Mouse (Mus musculus): Measurements from ENCODE around the gene Dclk3. TPM values are rescaled to one million over a fixed set of nuclear protein-coding genes. Genes with fewer than 3 reads are reported as not detected.

The Dclk3 gene
- total and polyA plus RNA-seq, 2 experiments from 2014 or later, result 7.4 to 10.7 TPM

GRCm38 (mm10) chr9:111457936-111458310, 19.0 kb downstream of the Dclk3 start:
- Histone ChIP-seq H3K9me3 (ENCODE audit: low read length) (no peaks in the 10 kb centered on the region), H3K27ac (ENCODE audit: low read depth, low read length) (no peak overlapping the region), H3K4me3 (ENCODE audit: low read depth, low read length) (no peak overlapping the region), H3K4me2 (ENCODE audit: low read depth, low read length, poor library complexity, severe bottlenecking) (no peak overlapping the region), H3K4me1 (ENCODE audit: insufficient read depth, low read length) (peaks cover 13% of the 10 kb centered on the region; the same call in 1 of the 2 replicates), H3K9ac (replicated peaks; ENCODE audit: low read length, poor library complexity, severe bottlenecking) (no peak overlapping the region), H3K27me3 (ENCODE audit: insufficient read depth, low read length) (no peaks in the 10 kb centered on the region), H3K36me3 (ENCODE audit: insufficient read depth, low read length) (no peaks in the 10 kb centered on the region)
- TF ChIP-seq CTCF (IDR thresholded peaks at IDR 0.05), result no peak
- 23% methylated on average over 4 of the region's 4 CpGs for WGBS
- ATAC-seq (ENCODE audit: low FRiP score), result no peak
- no peak for DNase-seq (ENCODE audit: low spot score)

- Histone ChIP-seq H3K36me3 (ENCODE audit: insufficient read depth, low read length) (no peaks in the 10 kb centered on the region), H3K27ac (ENCODE audit: low read depth, low read length) (no peak overlapping the region), H3K27me3 (ENCODE audit: insufficient read depth, low read length) (no peaks in the 10 kb centered on the region), H3K4me3 (ENCODE audit: low read depth, low read length) (no peak overlapping the region), H3K4me2 (ENCODE audit: low read depth, low read length, poor library complexity, severe bottlenecking) (no peak overlapping the region), H3K9ac (replicated peaks; ENCODE audit: low read length, poor library complexity, severe bottlenecking) (no peak overlapping the region), H3K4me1 (ENCODE audit: insufficient read depth, low read length) (peaks cover 13% of the 10 kb centered on the region; the same call in 1 of the 2 replicates), H3K9me3 (ENCODE audit: low read length) (no peaks in the 10 kb centered on the region)
- WGBS, result 71% methylated on average over 8 of the region's 8 CpGs
- ATAC-seq (ENCODE audit: low FRiP score) (no peak), DNase-seq (ENCODE audit: low spot score) (no peak)
- TF ChIP-seq CTCF (IDR thresholded peaks at IDR 0.05), result no peak
Measured at GRCm38 (mm10) chr9:111459466-111459865, 20.6 kb downstream of the Dclk3 start.

DNA sequence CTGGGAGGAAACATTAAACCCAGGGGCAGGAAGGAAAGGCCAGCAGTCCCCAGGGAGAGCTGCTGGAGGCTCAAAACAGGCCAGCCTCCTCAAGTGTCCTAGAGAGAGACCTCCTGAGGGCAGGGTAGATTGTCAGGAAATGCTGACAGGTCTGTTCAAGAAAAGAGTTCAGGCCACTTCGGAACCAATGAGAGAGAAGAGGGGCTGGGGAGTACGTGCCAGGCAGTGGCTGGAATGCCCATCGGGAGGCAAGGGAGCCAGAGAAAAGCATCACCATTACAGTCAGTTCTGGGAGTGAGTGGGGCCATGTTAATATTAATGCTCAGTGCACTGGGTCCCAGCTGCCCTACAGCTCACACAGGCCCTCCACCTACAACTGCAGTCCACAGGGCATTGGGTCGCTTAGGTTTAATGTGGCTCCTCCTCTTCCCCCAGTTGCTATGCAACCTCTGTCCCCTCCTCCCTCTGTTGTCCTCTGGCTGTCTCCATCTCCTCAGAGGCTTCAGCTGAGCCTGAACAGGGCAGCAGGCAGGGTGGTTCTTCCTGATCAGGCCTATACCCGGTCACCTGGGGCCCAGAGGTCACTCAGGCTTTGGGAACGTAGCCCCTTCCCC, 21.4 kb downstream of the Dclk3 start:
- peak; percentile 49; the same call in 1 of the 2 replicates for ATAC-seq (ENCODE audit: low FRiP score)

GRCm38 (mm10) chr9:111461415-111462103, 22.7 kb downstream of the Dclk3 start:
- WGBS, result 67% methylated on average over 10 of the region's 10 CpGs
- Histone ChIP-seq H3K4me3 (ENCODE audit: low read depth, low read length) (no peak overlapping the region), H3K27ac (ENCODE audit: low read depth, low read length) (no peak overlapping the region), H3K9ac (replicated peaks; ENCODE audit: low read length, poor library complexity, severe bottlenecking) (no peak overlapping the region), H3K9me3 (ENCODE audit: low read length) (no peaks in the 10 kb centered on the region), H3K36me3 (ENCODE audit: insufficient read depth, low read length) (no peaks in the 10 kb centered on the region), H3K4me2 (ENCODE audit: low read depth, low read length, poor library complexity, severe bottlenecking) (no peak overlapping the region), H3K4me1 (ENCODE audit: insufficient read depth, low read length) (peaks cover 13% of the 10 kb centered on the region; the same call in 1 of the 2 replicates), H3K27me3 (ENCODE audit: insufficient read depth, low read length) (no peaks in the 10 kb centered on the region)
- no peak for TF ChIP-seq CTCF (IDR thresholded peaks at IDR 0.05)
- no peak for DNase-seq (ENCODE audit: low spot score)
- no peak for ATAC-seq (ENCODE audit: low FRiP score)

More for the DNA sequence above, 21.4 kb downstream of the Dclk3 start:
- H3K36me3 ChIP-seq (ENCODE audit: insufficient read depth, low read length), result no peaks in the 10 kb centered on the region
- H3K9ac ChIP-seq (replicated peaks; ENCODE audit: low read length, poor library complexity, severe bottlenecking), result no peak overlapping the region
- peak; percentile 40 for DNase-seq (ENCODE audit: low spot score)
- no peak overlapping the region for H3K27ac ChIP-seq (ENCODE audit: low read depth, low read length)
- H3K4me2 ChIP-seq (ENCODE audit: low read depth, low read length, poor library complexity, severe bottlenecking), result no peak overlapping the region
- H3K9me3 ChIP-seq (ENCODE audit: low read length), result no peaks in the 10 kb centered on the region
- no peak overlapping the region for H3K4me3 ChIP-seq (ENCODE audit: low read depth, low read length)
- no peaks in the 10 kb centered on the region for H3K27me3 ChIP-seq (ENCODE audit: insufficient read depth, low read length)
- TF ChIP-seq CTCF (IDR thresholded peaks at IDR 0.05), result no peak
- H3K4me1 ChIP-seq (ENCODE audit: insufficient read depth, low read length), result peaks cover 13% of the 10 kb centered on the region; the same call in 1 of the 2 replicates
- WGBS, result 15% methylated on average over 6 of the region's 6 CpGs

DNA sequence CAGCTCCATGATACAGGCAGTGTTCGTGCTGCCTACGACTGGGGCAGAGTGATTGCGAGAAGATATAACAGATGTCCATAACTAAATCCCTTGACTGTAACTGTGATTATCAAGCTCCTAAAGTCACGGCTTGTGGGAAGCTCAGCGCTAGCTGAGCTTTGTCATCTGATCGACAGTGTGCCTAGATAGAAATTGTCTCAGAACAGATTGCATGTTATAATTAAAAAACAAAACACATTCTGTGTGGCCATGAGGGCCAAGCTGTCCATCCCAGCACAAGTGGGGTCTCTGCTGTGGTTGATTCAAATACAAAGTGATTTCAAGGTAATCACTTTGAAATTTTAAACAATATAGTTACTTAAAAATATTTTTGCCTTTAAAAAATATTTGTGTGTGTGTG, 26.8 kb downstream of the Dclk3 start:
- no peak for TF ChIP-seq CTCF (IDR thresholded peaks at IDR 0.05)
- H3K27me3 ChIP-seq (ENCODE audit: insufficient read depth, low read length), result no peaks in the 10 kb centered on the region
- no peak overlapping the region for H3K9ac ChIP-seq (replicated peaks; ENCODE audit: low read length, poor library complexity, severe bottlenecking)
- ATAC-seq (ENCODE audit: low FRiP score) (no peak), DNase-seq (ENCODE audit: low spot score) (no peak)
- H3K4me2 ChIP-seq (ENCODE audit: low read depth, low read length, poor library complexity, severe bottlenecking), result no peak overlapping the region
- WGBS, result 88% methylated on average over 6 of the region's 6 CpGs
- peaks cover 4% of the 10 kb centered on the region; the same call in 1 of the 2 replicates for H3K36me3 ChIP-seq (ENCODE audit: insufficient read depth, low read length)
- H3K4me3 ChIP-seq (ENCODE audit: low read depth, low read length), result no peak overlapping the region
- H3K27ac ChIP-seq (ENCODE audit: low read depth, low read length), result no peak overlapping the region
- no peaks in the 10 kb centered on the region for H3K9me3 ChIP-seq (ENCODE audit: low read length)
- no peaks in the 10 kb centered on the region for H3K4me1 ChIP-seq (ENCODE audit: insufficient read depth, low read length)

Data from midbrain, postnatal 0 days (tissue).